ENCODE assay signal across 21 mouse cellular contexts in the genomic region with DNA sequence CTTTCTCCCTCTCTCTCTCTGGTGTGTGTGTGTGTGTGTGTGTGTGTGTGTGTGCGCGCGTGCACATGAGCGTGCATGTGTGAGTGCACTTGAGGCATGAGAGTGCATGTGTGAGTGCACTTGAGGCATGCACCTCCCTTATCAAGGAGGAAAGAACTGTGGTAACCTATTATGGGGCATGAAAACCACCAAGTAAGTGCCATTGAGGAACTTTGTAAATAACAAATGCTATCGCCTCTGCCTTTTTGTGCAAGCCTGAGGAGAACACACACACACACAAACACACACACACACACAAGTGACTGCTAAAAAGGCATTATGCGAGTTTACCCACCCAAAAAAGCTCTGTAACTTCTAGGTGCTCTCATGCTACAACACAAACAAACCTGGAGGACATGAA. TPM values are rescaled to one million over a fixed set of nuclear protein-coding genes. Genes with fewer than 3 reads are reported as not detected.
DNase-seq lines count a peak whose midpoint lies in the region; ATAC-seq and TF ChIP-seq lines count a peak whose summit lies in the region.
"Had no signal": no experiment of that assay in that cellular context is flagged by ENCODE, and none has a peak within 500 bp of the region (broad histone marks: within the 10 kb centered on the region; RNA-seq: fewer than 3 reads in every experiment).

No protein-coding gene starts in this region.

- H3K9me3 ChIP-seq in heart, embryonic 15.5 days (replicated peaks), result no peaks in the 10 kb centered on the region
- H3K9me3 ChIP-seq in limb, embryonic 14.5 days (ENCODE audit: control insufficient read depth, low read length), result no peaks in the 10 kb centered on the region
- H3K9me3 ChIP-seq in limb, embryonic 10.5 days (replicated peaks), result no peaks in the 10 kb centered on the region
- no peaks in the 10 kb centered on the region for H3K9me3 ChIP-seq in megakaryocyte, embryonic 14.5 days
- H3K9me3 ChIP-seq: embryonic facial prominence, embryonic 13.5 days; hindbrain, embryonic 10.5 days; midbrain, embryonic 15.5 days; neural tube, embryonic 15.5 days had no signal

- no peak for TF ChIP-seq POLR2A in limb, embryonic 14.5 days (IDR thresholded peaks at IDR 0.05; ENCODE audit: borderline replicate concordance, extremely low read depth, insufficient read depth, insufficient read length)

- no peak overlapping the region for H3K4me3 ChIP-seq in heart, embryonic 15.5 days
- no peak overlapping the region for H3K4me3 ChIP-seq in limb, embryonic 14.5 days (replicated peaks; ENCODE audit: low read length)
- no peak overlapping the region for H3K4me3 ChIP-seq in limb, embryonic 10.5 days
- peak overlapping the region; percentile 86 for H3K4me3 ChIP-seq in megakaryocyte, embryonic 14.5 days (replicated peaks)
- H3K4me3 ChIP-seq: embryonic facial prominence, embryonic 13.5 days; hindbrain, embryonic 10.5 days; midbrain, embryonic 15.5 days; neural tube, embryonic 15.5 days had no signal

- no peak for DNase-seq in heart, adult 18-20 months
- no peak for DNase-seq in limb, embryonic 14.5 days (ENCODE audit: low spot score)
- DNase-seq in limb, embryonic 10.5 days (ENCODE audit: low spot score), result no peak
- DNase-seq in spleen, postnatal 10 days (ENCODE audit: low spot score in 2 of 2), result no peak
- DNase-seq: adrenal gland, postnatal 36 days; B cell, adult 2 months; cerebellum, adult 11-12 months; cerebellum, postnatal 14 days; gastrocnemius, postnatal 14 days; kidney, postnatal 14 days; left cerebral cortex, postnatal 4 days; thymus, adult 2 months had no signal

- peaks cover 95% of the 10 kb centered on the region for H3K4me1 ChIP-seq in heart, embryonic 15.5 days (replicated peaks)
- H3K4me1 ChIP-seq in limb, embryonic 14.5 days (ENCODE audit: control insufficient read depth, insufficient read depth, low read length), result peaks cover 34% of the 10 kb centered on the region
- peaks cover 44% of the 10 kb centered on the region for H3K4me1 ChIP-seq in limb, embryonic 10.5 days
- peaks cover 99% of the 10 kb centered on the region for H3K4me1 ChIP-seq in megakaryocyte, embryonic 14.5 days
- H3K4me1 ChIP-seq: midbrain, embryonic 15.5 days had no signal

- H3K4me2 ChIP-seq in heart, embryonic 15.5 days, result no peak overlapping the region
- no peak overlapping the region for H3K4me2 ChIP-seq in limb, embryonic 14.5 days (replicated peaks; ENCODE audit: low read depth, low read length, severe bottlenecking)
- H3K4me2 ChIP-seq: embryonic facial prominence, embryonic 13.5 days; midbrain, embryonic 15.5 days; neural tube, embryonic 15.5 days had no signal

- 95% methylated on average over 6 of the region's 6 CpGs for WGBS in heart, embryonic 15.5 days
- WGBS in limb, embryonic 14.5 days, result over 99% methylated on average over 6 of the region's 6 CpGs
- 92% methylated on average over 6 of the region's 6 CpGs for WGBS in limb, embryonic 10.5 days

- H3K27me3 ChIP-seq in heart, embryonic 15.5 days, result no peaks in the 10 kb centered on the region
- H3K27me3 ChIP-seq in limb, embryonic 14.5 days (ENCODE audit: control insufficient read depth, insufficient read depth, low read length), result no peaks in the 10 kb centered on the region
- H3K27me3 ChIP-seq in limb, embryonic 10.5 days (ENCODE audit: low read depth, poor library complexity, severe bottlenecking), result no peaks in the 10 kb centered on the region
- H3K27me3 ChIP-seq in megakaryocyte, embryonic 14.5 days (replicated peaks), result no peaks in the 10 kb centered on the region
- H3K27me3 ChIP-seq: embryonic facial prominence, embryonic 13.5 days; midbrain, embryonic 15.5 days; neural tube, embryonic 15.5 days had no signal

- H3K36me3 ChIP-seq in heart, embryonic 15.5 days, result no peaks in the 10 kb centered on the region
- H3K36me3 ChIP-seq in limb, embryonic 14.5 days (ENCODE audit: control insufficient read depth, insufficient read depth, low read length), result no peaks in the 10 kb centered on the region
- H3K36me3 ChIP-seq in limb, embryonic 10.5 days, result no peaks in the 10 kb centered on the region
- H3K36me3 ChIP-seq in megakaryocyte, embryonic 14.5 days (replicated peaks; ENCODE audit: low read length), result peaks cover 22% of the 10 kb centered on the region
- H3K36me3 ChIP-seq: embryonic facial prominence, embryonic 13.5 days; hindbrain, embryonic 10.5 days; midbrain, embryonic 15.5 days; neural tube, embryonic 15.5 days had no signal

- no peak overlapping the region for H3K9ac ChIP-seq in heart, embryonic 15.5 days
- no peak overlapping the region for H3K9ac ChIP-seq in limb, embryonic 14.5 days (ENCODE audit: low read depth, low read length, severe bottlenecking)
- H3K9ac ChIP-seq: embryonic facial prominence, embryonic 13.5 days; midbrain, embryonic 15.5 days; neural tube, embryonic 15.5 days had no signal

- ATAC-seq in heart, embryonic 15.5 days (replicated peaks; ENCODE audit: insufficient number of reproducible peaks, insufficient read depth, low FRiP score, low read depth), result no peak
- ATAC-seq in limb, embryonic 14.5 days (ENCODE audit: low FRiP score, low read depth), result no peak
- ATAC-seq in megakaryocyte, adult 5-6 weeks (ENCODE audit: poor library complexity, severe bottlenecking), result no peak
- ATAC-seq: forebrain, embryonic 14.5 days; hindbrain, postnatal 0 days; midbrain, embryonic 15.5 days had no signal

- peak overlapping the region; percentile 65 for H3K27ac ChIP-seq in heart, embryonic 15.5 days
- 0 out of 2 replicates have a peak overlapping the region, but pooled peaks have one; percentile 8 for H3K27ac ChIP-seq in limb, embryonic 14.5 days (replicated peaks; ENCODE audit: low read depth, low read length)
- H3K27ac ChIP-seq in limb, embryonic 10.5 days, result no peak overlapping the region
- H3K27ac ChIP-seq: hindbrain, embryonic 10.5 days; hindbrain, postnatal 0 days; midbrain, embryonic 15.5 days; neural tube, embryonic 15.5 days had no signal

RNA-seq across cellular contexts. Expression of a gene that starts 28.5 kb away (rescaled TPM):
- 26.6 and 29.3 TPM in 2 replicates for polyA plus RNA-seq in heart, embryonic 15.5 days (2015; fragmentation: Nextera tagmentation; extraction: Ambion mirVana)
- 10 to 100 TPM; 49.3 to 51.0 TPM for total RNA-seq in heart, adult 18-20 months (2021)
- polyA plus RNA-seq in limb, embryonic 14.5 days (2012; rRNA removed), result 23.3 and 25.1 TPM in 2 replicates
- polyA plus RNA-seq in limb, embryonic 14.5 days (2014; fragmentation: Nextera tagmentation; extraction: Ambion mirVana), result 28.2 and 29.3 TPM in 2 replicates
- polyA plus RNA-seq in limb, embryonic 10.5 days (2016; fragmentation: Nextera tagmentation; extraction: Ambion mirVana), result 39.1 and 43.8 TPM in 2 replicates
- 88.6 and 107 TPM in 2 replicates for polyA plus RNA-seq in megakaryocyte, embryonic 14.5 days (2012; ENCODE audit: insufficient read depth, low replicate concordance)
- 3.9 and 5.2 TPM in 2 replicates for total RNA-seq in megakaryocyte, adult 5-6 weeks (2015)
- total RNA-seq in megakaryocyte, adult 5-6 weeks (2017), result 7.7 and 11.7 TPM in 2 replicates

RNA-seq across cellular contexts. Expression of a gene that starts 60.0 kb away (rescaled TPM):
- 11.2 and 13.1 TPM in 2 replicates for polyA plus RNA-seq in heart, embryonic 15.5 days (2015; fragmentation: Nextera tagmentation; extraction: Ambion mirVana)
- 10 to 100 TPM; 10.0 to 11.8 TPM for total RNA-seq in heart, adult 18-20 months (2021)
- polyA plus RNA-seq in limb, embryonic 14.5 days (2012; rRNA removed), result 16.2 and 17.2 TPM in 2 replicates
- polyA plus RNA-seq in limb, embryonic 14.5 days (2014; fragmentation: Nextera tagmentation; extraction: Ambion mirVana), result 20.4 and 22.0 TPM in 2 replicates
- polyA plus RNA-seq in limb, embryonic 10.5 days (2016; fragmentation: Nextera tagmentation; extraction: Ambion mirVana), result 20.7 and 22.8 TPM in 2 replicates
- polyA plus RNA-seq in megakaryocyte, embryonic 14.5 days (2012; ENCODE audit: insufficient read depth, low replicate concordance), result 1.0 and 1.4 TPM in 2 replicates
- 12.1 and 14.6 TPM in 2 replicates for total RNA-seq in megakaryocyte, adult 5-6 weeks (2015)
- total RNA-seq in megakaryocyte, adult 5-6 weeks (2017), result 18.6 and 20.2 TPM in 2 replicates
